Mouse (Mus musculus) neutrophil, adult 65 days (primary cell): ENCODE measurements around the gene Rnf186. TPM values are rescaled to one million over a fixed set of nuclear protein-coding genes. Genes with fewer than 3 reads are reported as not detected.

ENCODE experiments used
- total RNA-seq: library from RNA; stranded (reverse); gene quantifications from 2 replicates; pipeline ENCODE4 v1.2.4, GENCODE M21; 2023

Rnf186 gene
- total RNA-seq = not detected in 2 replicates

GRCm38 (mm10) chr4:138966866-138967265 lies at the start of gene Rnf186:
Gene Rnf186, plus strand, starts transcription at chr4:138967112.

DNA sequence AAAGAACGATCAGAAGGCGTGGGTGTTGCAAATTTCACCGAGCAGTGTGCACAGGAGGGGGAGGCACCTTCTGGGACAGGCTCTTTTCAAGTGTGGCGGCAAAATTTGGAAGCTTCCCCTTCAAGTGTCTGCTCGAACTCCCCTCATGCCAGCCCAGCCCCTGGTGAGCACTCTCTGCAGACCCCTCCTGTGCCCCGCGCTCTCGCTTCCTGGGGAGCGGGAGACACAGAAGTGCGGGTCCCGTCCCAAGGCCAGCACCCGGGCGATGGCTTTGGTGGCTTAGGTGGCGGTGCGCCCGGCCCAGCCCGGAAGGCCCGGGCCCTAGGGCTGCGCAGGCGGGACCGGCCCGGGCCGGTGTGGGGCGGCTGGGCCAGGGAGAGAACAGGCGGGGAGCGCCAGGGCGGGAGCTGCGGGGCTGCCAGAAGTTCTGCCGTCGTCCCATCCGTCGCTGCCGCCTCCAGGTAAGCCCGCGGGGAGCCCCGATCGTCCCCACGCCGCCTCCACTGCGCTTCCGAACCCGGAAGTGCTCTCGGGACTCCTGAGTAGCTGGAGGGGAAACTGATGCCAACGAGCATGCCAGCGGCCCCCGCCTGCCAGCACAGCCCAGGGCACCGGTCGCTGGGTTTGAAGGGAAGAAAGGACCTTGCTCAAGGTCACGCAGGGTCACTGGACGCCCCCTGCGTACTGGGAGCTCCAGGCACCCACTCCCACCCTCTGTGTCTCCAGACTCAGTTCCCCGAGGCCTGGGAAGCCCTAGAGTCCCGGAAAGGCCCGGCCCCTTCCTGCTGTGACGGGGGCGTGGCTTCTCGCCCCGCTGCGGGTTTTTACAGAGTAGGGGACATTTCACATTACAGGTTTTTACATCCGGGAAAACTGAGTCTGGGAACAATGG lies 6.2 kb downstream of the Rnf186 start, which contains the start of gene Tmco4:
Tmco4 (plus strand) TSS at position 62 of the 892 bp plus-strand sequence.

Other genes starting within 250 kb of the Rnf186 start
- gene Pla2g2c, start 242.3 kb upstream of the Rnf186 start, total RNA-seq = not detected in 2 replicates
- not detected in 2 replicates for gene Ubxn10, start 229.9 kb upstream of the Rnf186 start, total RNA-seq
- not detected in 2 replicates for gene Pla2g2f, start 209.5 kb upstream of the Rnf186 start, total RNA-seq
- not detected in 2 replicates for gene Pla2g2d, start 191.4 kb upstream of the Rnf186 start, total RNA-seq
- gene Pla2g5, start 103.6 kb upstream of the Rnf186 start, total RNA-seq = not detected in 2 replicates
- not detected in 2 replicates for gene Gm13030, start 93.1 kb upstream of the Rnf186 start, total RNA-seq
- not detected in 2 replicates for gene Pla2g2e, start 89.2 kb upstream of the Rnf186 start, total RNA-seq
- 19.9 and 25.1 TPM in 2 replicates for gene Otud3, start 53.2 kb upstream of the Rnf186 start, total RNA-seq
- gene Tmco4, start 5.8 kb downstream of the Rnf186 start, total RNA-seq = 8.0 and 9.8 TPM in 2 replicates
- gene Htr6, start 108.5 kb downstream of the Rnf186 start, total RNA-seq = not detected in 2 replicates
- gene Nbl1, start 125.9 kb downstream of the Rnf186 start, total RNA-seq = 0.43 TPM in 1 of 2 replicates, not detected in the other
- gene Minos1, start 164.0 kb downstream of the Rnf186 start, total RNA-seq = 52.8 and 94.4 TPM in 2 replicates
- gene Capzb, start 225.8 kb downstream of the Rnf186 start, total RNA-seq = 541 and 553 TPM in 2 replicates